Mouse (Mus musculus): ENCODE measurements around the gene Gm21671.
"Not testable (repeated sequence)": the region's sequence is repeated elsewhere in the genome, so short reads cannot be mapped to it uniquely, and the experiment has no call there.

DNA sequence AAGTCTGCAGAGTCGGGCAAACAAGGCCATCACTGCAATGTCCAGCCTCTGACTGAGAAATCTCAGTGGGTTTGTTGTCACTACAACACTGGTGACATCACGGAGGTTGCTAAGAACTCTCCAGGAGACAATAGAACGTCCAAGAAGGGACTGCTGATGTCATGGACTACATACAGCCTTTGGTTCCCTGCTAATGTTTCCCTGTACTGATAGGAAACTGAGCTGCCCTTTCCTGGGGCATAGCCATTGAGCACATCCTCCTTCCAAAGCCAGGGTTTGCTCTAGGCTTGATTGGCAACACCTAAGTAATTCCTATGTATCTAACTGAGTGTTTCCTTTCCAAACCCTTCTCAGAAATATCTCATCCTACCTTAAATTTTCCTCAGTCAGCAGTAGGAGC lies 34.3 kb upstream of the Gm21671 start, which contains the start of gene Gm21698:
- TF ChIP-seq CTCF (IDR thresholded peaks at IDR 0.05; ENCODE audit: borderline replicate concordance, insufficient read depth, low read length); POLR2A (IDR thresholded peaks at IDR 0.05; ENCODE audit: low read depth, low read length): not testable (repeated sequence)
